Mouse (Mus musculus) neural tube, embryonic 10.5 days (tissue): Measurements from ENCODE around the gene Prmt8.

Experiments used
- DNase-seq: peaks from one replicate; pipeline ENCODE4 v3.0.0-alpha.2; 2017; ENCODE audit warnings: low spot score; ENCODE audit errors: extremely low spot score

The Prmt8 gene

DNA sequence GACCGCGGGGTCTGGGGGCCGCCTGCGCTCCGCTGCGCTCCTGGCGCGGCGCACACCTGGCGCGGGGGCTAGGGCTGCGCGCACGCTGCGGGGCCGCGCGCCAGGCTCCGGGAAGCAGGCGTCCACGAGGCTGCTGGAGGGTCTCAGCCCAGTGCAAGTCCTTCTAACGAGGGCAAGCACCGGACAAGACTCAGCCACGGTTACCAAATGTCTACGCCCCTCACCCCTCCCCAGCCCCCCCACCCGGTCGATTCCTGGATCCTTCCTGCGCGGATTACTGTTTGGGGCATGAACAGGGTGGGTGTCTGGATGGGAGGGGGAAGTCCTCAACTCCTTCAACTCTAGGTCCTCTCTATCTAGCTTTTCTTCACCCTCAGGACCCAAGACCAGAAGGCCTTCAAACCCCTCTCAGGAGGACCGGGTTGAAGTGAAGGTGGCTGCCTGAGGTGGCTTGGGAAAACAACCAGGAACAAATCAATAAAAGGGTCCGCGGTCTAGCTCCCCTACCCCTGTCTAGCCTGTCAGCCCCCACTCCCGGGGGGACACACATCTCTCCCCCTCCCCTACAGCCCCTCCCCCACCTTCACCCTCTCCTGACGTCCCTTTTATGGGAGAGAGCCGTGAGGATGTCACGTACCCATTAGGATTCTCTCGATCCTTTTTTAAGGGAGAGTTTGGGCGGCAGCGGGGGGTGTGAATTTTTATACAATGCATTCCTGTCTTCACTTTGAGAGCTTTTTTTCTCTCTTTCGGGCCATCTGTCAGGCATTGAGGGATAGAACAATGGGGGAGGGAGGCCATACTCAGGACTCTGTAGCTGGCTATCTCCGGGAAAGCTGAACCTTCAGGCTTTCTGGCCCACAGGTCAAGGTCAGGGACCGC is at the start of gene Prmt8:
Gene Prmt8, minus strand, starts transcription at position 198 of the 882 bp plus-strand sequence.
- peak; percentile 54 for DNase-seq

DNA sequence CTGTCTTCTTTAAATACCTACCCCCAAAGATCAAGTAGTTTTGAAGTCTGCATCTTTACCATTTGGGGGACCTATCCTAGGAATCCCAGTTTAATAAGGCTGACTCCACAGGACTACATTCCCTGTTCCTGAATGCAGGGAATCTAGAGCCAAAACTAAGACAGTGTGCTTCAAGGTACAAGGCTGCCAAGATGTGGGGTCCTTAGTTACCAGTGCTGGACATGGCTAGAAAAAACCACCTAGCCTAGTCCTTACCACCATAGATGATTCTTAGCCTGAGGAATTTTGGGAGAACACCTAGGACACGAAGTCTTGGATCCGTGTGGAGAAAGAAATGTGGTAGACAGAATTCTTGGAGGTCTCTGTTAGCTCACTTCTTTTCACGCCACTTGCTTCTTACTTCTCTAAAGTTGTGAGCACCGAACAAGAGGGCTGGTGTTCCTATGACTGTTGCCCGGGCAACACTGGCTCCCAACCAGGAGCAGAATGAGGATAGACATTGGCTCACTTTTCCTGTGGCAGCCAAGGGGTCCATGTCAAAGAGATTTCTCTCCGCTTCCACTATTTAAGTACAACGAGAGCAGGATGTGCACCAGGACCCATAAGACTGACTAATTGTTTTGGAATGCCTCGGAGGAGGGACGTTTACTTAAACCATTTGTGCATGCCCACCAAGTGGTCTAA is 33.9 kb upstream of the Prmt8 start:
- DNase-seq, result no peak

DNA sequence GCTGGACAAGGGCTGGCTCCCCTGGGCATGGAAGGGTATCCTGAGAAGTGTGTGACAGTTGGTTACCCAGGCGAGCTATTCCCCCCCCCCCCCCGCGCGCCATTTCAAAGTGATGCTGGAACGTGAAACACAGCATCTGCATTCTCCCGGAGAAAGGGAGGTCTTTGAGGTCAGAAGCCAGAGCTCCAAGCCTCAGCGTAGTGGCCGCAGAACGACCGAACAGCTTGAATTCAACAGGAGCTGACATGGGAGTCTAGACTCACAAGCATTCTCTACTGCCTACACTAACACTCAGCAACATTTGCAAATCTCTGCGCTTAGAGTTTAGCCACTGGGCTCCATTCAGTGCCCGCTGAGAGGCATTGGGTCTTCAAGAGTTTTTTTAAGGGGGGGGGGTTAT is 32.9 kb upstream of the Prmt8 start:
- no peak for DNase-seq

DNA sequence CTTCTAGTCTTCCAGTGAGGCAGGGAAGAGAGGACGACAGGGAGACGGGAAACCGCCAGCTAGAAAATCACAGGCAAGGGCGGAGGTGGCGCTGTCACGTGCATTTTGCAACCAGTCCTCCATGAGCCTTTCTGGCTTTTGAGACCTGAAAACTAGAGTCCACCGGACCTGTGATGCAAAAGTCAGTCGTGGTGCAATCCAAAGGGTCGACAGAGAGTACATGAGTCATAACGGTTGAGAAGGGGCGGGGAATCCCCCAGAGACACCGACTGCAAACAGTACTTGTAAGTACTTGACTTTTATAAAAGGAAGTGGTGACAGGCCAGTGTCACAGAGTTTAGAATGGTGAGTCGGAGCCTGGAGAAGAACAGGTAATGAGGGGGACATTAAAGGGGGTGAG is 20.8 kb upstream of the Prmt8 start:
- DNase-seq, result no peak

DNA sequence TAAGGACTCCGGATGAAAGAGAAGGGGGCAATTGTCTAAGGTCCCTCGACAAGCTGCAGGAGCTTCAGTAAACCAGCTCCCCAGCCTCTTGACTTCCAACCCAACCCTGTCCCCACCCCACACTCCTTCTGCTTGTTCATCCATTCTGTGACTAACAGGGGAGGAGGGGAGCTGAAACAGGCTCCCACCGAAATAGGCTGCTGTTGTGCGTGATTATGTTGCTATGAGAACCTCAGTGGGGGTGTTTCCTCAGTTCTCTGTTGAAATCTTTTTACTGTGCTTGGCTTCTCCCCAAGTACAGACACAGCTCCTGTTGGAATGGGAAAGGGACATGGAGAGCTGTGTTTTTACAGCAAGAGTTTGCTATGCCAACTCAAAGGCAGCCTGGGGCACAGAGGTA is 1.5 kb upstream of the Prmt8 start:
- no peak for DNase-seq

DNA sequence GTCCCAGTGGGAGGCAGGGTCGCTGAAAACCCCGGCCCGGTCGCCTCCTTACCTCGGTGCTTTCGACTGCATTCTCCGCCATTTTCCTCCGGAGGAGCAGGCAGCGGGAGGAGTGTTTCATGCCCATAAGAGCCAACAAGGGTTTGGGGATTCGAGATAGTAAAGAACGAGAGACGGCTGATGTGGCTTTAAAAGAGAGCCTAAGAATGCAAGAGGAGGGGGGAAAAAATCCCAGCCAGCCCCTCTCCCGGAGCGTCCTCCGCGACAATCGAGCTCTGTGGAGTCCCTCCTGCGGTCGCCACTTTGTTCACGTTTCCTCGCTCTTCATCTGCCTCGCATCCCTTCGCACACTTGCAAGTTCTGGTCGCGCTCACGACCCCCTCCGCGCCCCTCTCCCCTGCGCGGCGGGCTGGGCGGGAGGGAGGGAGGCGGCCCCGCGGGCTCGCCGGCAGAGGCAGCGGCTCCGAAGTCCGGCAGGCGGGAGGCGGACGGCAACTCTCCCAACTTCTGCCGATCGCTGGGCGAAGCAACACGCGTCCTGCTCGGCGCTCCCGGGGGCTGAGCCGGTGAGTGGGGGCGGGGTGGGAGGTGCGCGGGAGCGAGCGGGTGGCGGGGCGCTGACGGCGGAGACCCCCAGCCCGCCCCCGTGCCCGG is 524 bp downstream of the Prmt8 start:
- peak; percentile 68 for DNase-seq

DNA sequence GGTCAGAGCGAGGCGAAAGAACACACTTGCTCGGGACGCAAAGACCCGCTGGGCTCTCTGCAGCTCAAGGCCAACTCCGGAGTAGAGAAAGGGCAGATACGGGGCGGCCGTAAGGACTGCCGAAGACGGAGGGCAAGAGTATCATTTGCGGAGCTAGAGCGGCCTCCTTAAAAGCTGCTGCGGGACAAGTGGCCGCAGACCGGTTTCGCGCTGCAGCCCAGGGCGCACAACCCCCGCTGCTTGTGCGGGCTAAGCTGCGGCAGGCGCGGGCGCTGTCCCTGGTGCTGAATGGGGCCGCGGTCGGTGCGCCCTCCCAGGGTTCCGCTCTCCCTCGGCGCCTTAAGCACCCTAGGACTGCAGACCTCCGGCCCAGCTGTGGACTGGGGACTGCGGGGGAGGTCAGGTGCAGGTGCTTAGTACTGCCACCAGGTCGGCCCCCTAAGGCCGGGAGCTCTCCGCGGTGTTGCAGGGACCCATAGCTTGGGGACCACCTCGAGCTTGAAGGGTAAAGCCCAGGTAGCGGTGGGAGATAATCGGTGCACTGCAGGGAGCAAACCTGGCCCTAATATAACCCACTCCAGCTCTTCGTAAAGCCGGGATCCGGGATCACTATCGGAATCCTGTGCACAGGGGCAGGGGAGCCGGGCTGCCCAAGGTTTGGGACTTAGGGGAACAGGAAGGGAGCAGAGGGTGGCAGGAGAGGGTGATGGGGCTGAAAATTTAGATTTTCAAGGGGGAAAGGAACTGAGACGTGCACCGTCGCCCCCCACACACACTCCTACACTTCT is 1.4 kb downstream of the Prmt8 start:
- DNase-seq, result peak; percentile 86

DNA sequence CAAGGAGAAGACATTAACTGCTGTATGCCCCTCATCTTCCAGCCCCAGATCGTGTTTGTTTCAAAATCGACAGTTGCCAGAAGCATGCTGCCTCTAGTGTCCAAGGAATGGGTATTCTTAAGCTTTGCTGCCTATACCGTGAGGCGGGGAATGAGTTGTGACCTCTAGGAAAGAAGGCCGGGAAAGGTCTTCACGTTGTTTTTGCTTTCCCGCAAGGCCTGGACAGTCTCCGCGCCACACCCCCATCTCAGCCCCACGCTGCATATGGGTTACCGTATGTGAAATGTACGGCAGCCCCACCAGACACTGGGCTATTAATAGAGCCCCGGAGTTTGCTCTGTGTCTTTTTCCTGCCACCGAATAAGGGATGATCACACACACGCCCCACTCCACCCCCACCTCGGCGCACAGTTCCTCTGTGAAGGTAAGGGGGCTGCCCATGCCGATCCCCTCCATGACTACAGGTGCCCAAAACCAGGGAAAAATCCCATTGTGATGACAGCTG is 2.0 kb downstream of the Prmt8 start:
- DNase-seq, result peak; percentile 40

DNA sequence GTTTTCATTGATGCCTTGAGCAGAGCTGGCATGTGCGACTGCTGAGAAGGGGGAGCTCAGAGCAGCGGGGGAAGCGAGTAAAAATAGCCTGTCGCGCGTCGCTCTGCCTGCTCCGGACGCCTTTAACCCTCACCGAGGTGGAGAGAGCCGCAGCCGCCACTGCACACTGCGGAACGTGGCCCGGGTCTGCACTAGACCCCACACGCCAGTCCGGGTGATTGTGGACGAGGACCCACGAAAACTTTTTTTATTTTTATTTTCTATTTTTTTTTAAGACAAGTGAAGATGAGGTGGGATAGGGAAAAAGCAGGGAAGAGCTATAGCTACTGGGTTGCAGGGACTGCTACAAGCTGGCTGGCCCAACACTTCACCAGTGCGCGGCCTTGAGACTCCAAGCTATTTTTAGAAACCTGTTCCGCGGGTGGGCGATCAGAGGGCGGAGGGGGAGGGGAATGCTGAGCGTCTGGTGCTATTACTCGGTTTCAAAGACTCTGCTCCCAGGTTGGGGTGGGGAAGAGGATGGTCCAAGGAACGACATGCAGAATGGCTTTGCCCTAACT is 2.6 kb downstream of the Prmt8 start:
- DNase-seq, result peak; percentile 36

DNA sequence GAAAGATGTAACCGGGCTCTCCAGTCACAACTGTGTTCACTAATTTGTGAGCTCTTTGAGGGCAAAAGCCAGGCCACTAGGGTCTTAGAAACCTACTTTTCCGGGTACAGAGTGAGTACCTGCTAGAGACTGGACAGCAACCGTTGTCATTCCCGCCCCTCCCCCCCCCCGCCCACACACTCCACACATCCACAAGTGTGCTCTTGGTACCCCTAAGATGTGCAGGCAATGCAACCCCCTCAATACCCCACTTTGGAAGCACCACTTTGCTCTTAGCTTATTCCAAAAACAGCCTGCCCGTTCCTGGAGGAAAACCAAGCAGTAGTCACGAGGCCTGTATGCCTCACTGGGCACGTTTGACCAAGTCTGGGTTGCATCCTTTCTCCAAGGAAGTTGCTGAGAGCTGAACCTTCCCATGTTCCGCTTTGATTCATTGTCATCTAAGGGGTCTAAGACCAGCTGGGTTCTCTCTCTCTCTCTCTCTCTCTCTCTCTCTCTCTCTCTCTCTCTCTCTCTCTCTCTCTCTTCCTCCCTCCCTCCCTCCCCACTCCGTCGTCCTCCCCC is 3.1 kb downstream of the Prmt8 start:
- no peak for DNase-seq

DNA sequence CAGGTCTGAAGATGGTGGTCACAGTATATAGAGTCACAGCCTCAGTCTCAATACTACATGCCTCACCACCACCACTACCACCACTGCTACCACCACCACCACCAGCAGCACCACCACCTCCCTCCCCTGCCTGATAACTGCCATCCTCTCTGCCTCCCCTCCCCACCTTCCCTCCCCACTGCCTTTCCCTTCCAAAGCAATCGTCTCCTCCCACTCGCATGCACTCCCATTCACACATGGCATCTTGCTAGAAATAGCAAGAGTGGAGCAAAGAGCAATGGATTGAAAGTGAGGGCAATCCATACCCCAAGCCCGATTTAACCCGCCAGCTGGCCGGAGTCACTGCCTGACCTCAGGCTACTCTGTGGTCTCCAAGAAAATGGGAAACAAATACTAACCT is 3.7 kb downstream of the Prmt8 start:
- DNase-seq, result no peak

DNA sequence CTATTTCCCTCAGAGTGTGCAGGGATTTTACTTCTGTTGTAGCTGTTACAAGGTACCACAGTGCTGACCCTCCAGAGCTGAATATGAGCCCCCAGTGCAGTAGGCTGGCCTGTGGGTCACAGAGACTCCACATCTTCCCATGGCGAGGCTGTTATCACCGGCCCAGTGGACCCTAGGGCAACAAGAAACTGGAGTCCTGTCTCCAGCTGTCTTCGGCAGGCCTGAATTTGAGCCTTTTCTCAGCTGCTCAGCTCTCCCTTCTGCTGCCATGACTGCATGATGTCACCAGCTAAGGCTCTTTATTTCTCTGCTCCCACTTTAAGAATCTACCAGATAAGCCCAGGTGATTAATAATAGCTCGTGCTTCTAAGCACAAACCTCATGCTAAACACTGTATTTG is 11.0 kb downstream of the Prmt8 start:
- no peak for DNase-seq

DNA sequence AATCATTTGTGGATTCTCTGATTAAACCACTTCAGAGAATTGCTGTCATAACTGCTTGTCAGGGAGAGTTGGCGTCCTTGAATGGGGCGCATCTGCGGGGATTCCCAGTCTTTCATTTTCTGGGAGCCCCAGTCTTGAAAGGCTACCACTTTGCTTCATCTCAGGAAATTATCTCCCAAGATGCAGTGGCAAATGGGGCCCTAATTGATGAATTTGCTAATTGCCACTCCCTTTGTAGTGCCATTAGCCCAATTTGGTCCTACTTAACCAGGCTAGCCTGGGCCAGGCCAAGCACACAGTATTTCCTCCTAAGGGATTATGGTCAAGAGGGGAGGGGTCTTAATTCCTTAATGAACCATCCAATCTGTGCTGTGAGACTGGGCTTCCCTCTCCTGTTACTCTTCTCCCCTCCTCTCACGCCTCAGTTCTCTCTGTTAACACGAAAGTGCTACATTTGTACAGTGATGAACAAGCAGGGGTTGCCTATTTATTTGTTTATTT is 11.6 kb downstream of the Prmt8 start:
- no peak for DNase-seq

DNA sequence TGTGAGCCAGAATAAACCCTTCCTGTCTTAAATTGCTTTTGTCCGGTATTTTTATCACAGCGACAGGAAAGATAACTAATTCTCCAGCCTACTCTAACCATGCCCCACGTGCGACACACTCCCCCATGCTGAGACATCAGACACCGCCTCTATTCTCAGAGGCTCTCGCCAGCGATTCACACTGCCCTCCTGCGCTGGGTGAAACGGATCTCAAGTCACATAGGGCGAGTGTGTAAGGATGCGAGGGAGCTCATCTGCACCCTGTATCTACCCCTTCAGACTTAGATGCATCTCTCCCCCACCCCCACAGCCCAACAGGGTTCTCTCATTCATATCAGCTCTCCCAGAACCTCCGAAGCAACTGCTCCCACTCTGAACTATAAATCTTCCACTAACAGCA is 12.4 kb downstream of the Prmt8 start:
- DNase-seq, result no peak

DNA sequence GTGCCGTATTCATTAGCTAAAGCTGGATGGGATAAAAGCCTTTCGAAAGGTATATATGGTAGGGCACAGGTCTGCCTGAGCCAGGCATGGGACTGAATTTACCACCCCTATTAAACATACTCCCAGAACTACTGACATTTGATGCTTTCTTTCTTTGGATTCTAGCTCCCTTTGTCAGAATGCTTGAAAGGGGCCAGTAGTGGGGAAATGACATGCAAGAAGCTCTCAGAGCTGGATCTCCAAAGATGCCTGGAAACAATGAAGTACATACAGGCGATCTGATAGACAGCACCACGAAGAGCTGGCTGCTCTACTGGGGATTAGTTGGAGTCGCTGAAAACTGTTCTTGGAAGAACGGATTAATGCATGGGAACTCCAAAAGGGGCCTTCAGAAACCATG is 16.0 kb downstream of the Prmt8 start:
- peak; percentile 14 for DNase-seq

DNA sequence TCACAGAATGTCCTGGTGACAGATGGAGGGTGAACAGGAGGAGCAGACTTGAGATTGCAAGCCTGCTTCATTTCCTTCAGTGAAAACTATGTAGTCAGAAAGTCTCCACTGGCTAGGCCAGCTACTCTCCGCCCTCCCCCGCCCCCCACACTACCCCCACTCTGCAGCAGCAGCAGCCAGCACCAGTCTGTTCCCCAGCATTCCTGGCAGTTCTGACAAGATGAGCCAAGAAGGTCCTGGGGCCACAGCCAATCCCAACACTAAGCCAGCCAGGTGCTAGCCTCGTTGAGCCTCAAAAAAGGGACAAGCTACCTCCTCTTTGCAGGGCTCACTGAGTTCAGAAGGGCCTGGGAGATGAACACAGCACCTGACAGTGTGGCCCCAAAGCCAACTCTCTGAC is 16.6 kb downstream of the Prmt8 start:
- no peak for DNase-seq

DNA sequence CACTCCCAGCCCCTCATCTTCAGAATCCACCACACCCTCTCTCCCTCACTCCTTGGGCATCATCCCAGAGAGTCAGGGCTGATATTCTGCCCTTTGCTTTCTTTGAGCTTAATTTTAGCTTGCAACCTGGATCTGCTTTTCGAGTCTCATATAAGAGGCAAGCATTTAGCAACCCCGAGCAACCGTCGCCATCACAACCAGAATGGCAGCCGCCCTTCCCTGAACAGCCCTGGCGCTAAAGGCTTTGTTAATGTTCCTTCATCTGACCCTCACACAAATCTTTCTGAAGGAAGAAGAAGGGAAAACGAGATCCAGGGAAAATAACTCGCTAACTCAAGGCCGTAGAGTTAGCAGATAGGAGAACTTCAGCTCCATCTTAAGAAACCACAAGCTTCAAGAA is 17.8 kb downstream of the Prmt8 start:
- no peak for DNase-seq

DNA sequence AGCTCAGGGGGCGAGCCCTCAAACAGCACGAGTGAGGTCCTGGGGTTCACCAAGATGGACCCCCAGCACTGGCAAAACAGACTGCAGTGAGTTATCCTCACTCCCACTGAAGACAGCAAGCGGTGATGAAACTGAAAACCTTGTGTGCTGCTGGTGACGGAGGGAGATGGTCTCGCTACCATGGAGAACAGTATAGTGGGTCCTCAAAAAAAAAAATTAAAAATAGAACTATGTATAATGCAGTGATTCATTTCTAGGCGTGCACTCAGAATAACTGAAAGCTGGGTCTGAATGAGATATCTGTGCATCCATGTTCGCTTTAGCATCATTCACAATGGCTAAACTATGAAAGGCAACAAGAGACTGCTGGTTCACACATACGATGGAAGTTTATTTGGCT is 20.5 kb downstream of the Prmt8 start:
- DNase-seq, result no peak

DNA sequence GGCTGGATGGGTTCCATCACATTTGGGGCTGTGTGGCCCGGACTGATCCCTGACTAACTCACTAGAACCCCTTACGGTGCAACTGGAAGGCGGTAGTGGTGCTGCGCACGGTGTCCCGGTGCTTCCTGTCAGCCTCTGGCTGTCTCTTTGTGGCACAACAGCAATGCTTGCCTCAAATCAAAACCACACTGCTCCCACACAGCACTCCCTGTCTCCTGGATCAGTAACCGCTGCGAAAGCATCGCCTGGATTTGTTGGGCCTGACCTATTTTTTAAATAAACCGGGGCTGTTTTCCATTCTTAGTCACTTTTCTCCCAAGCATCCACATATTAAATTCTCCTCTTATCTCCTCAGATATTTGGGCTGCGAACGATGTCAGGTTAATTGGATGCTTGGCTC is 27.0 kb downstream of the Prmt8 start:
- DNase-seq, result no peak

DNA sequence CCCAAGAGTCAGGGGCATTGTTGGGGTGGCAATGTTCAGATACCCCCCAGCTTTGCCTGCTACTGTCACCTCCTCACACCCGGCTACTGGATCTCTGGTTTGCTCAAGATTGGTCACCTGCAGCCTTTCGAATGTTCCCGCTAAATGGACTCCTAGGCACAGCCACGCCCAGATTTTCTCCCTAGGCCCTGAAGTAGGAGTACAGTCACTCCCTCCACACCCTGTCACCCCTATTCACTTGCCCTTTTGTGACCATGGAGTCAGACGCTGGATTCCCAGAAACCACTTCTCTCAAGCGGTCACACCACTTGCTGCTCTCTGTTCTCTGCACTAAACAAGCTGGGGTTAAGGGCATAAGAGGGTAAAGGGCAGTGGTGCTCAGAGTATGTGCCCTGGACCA is 28.1 kb downstream of the Prmt8 start:
- DNase-seq, result no peak

DNA sequence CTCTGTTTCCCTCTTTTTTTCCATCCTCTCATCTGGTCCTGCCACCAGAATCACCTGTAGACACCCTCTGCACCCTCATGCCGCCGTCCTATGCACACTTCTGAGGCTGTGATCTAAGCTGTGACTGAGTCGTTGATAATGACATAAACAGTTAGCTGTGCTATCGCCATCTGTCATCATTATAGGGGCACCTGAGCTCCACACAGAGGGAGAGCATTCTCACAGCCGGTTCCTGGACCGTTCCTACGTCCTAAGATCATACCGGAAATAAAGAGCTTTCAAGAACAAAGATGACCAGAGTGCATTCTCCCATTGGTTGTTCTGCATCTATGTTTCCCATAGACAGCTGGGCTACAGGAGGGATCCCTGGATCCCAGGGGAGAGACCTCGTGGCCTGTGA is 28.6 kb downstream of the Prmt8 start:
- DNase-seq, result no peak
